Mouse (Mus musculus) thymus, adult 2 months (tissue): ENCODE measurements around the gene Apoe.
"Not testable (repeated sequence)": the region's sequence is repeated elsewhere in the genome, so short reads cannot be mapped to it uniquely, and the experiment has no call there.

Experiments
- CTCF ChIP-seq: fragments of 200-500 bp; IDR thresholded peaks from 2 replicates; pipeline ENCODE4 v1.5.1; 2012; ENCODE audit warnings: mild to moderate bottlenecking, control low read depth, low read length, moderate library complexity, borderline replicate concordance; ENCODE audit not compliant: control insufficient read depth, poor library complexity, insufficient read depth; ENCODE audit errors: extremely low read depth
- POLR2A ChIP-seq: fragments of 200-500 bp; IDR thresholded peaks from 2 replicates; pipeline ENCODE4 v1.6.1; 2012; ENCODE audit warnings: mild to moderate bottlenecking, low read length, control low read depth, moderate library complexity; ENCODE audit not compliant: control insufficient read depth, poor library complexity, insufficient read depth; ENCODE audit errors: extremely low read depth

DNA sequence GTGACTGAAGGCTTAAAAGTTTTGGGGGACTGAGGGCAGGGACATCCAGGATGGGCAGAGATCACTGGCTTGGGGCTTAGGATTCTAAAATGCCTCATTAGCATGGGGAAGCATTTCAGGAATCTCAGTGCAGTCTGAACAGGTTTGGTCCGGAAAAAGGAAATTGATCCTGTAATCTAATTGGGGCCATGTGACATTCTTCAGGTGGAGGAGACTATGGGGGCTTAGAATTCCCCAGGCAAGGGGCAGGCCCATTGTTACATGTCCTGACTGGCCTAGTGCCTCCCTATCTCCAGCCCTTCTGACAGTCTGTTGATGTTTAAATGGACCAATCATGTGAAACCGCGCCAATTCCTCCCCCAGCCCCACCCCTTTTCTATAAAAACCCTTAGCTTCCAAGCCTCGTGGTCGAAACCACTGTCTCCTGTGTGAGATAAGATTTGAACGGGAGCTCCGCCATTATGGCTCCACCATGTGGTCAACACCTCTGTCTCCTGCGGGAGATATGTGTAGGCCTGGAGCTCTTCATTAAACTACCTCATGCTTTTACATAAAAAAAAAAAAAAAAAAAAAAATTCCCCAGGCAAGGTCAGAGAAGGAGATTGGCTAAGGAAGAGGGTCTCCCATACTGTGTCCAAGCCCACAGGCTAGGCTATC is 11.9 kb downstream of the Apoe start:
- not testable (repeated sequence) for TF ChIP-seq CTCF, POLR2A
